Mouse (Mus musculus): Measurements from ENCODE around the gene Cdhr2.

DNA sequence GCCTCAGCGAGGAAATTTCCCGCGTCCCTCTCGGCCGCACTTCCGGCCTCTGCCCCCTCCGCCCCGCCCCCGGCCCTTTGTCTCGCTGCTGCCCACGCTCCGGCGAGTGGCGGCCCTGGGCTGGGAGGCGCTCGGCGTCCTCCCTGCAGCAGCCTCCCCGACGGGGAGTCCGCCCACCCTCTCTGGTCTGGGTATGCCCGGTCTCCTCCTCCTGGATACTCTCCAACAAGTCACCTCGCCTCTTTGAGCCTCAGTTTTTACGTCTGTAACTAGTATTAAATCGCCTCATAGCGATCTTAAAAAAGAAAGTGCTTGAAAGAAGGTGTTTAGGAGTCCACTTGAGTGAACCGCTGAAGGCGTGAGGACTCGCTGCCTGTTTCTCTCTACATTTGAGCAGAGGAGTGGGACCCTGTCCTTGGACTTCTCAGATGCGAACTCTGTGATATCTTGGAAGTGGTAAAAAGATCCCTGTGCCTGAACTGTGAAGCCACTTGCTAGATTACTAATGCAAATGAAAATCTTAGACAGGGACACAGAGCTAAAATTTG is 48.7 kb downstream of the Cdhr2 start, which contains the start of gene Gprin1:
- TF ChIP-seq POLR2A (IDR thresholded peaks at IDR 0.05; ENCODE audit: borderline replicate concordance, control insufficient read depth, low read depth, low read length) = no peak
- no peak for TF ChIP-seq CTCF (IDR thresholded peaks at IDR 0.05; ENCODE audit: control insufficient read depth, insufficient read depth, low read length)
